Comparison of ENCODE assay signal across 18 mouse cellular contexts in the genomic region with DNA sequence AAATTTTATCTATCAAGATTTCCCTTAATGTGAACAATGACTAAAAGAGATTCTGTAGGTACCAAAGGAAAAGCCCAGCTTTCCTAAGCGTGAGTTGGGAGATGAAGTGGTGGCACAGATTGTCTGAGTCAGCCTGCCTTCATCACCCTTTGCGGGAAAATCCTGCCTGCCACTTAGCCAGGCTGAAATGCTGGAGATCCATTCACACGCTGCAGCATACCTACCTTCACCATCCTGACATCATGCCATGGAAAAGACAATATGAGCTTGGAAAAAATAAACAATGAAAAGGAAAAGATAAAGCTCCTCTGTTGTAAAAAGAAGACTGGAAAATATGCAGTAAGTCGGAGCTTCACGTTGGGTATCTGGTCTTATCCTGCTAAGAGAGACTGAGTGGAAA.
"Had no signal": no experiment of that assay in that cellular context is flagged by ENCODE, and none has a peak within 500 bp of the region (broad histone marks: within the 10 kb centered on the region; RNA-seq: fewer than 3 reads in every experiment).

No protein-coding gene starts in this region.

- H3K4me1 ChIP-seq: midbrain, embryonic 12.5 days; midbrain, embryonic 15.5 days; neural tube, embryonic 12.5 days; neural tube, embryonic 15.5 days had no signal

- H3K27ac ChIP-seq: liver, embryonic 14.5 days; macrophage; midbrain, embryonic 12.5 days; midbrain, embryonic 15.5 days; neural tube, embryonic 12.5 days; neural tube, embryonic 15.5 days; stomach, postnatal 0 days had no signal

- DNase-seq: kidney, postnatal 10 days; kidney, postnatal 4 days; liver, postnatal 0 days; lung, embryonic 14.5 days; right cerebral cortex, adult 18-20 months; right cerebral cortex, postnatal 14 days; right cerebral cortex, postnatal 4 days; thymus, adult 2 months; thymus, postnatal 14 days; thymus, postnatal 4 days had no signal

- H3K27me3 ChIP-seq: midbrain, embryonic 12.5 days; midbrain, embryonic 15.5 days; neural tube, embryonic 12.5 days; neural tube, embryonic 15.5 days had no signal

- H3K4me2 ChIP-seq: liver, embryonic 11.5 days; lung, embryonic 14.5 days; midbrain, embryonic 12.5 days; midbrain, embryonic 15.5 days; neural tube, embryonic 12.5 days; neural tube, embryonic 15.5 days had no signal

- H3K36me3 ChIP-seq: midbrain, embryonic 12.5 days; midbrain, embryonic 15.5 days; neural tube, embryonic 12.5 days; neural tube, embryonic 15.5 days had no signal

- H3K4me3 ChIP-seq: midbrain, embryonic 12.5 days; midbrain, embryonic 15.5 days; neural tube, embryonic 12.5 days; neural tube, embryonic 15.5 days had no signal

- ATAC-seq: liver, postnatal 0 days; midbrain, embryonic 15.5 days had no signal

- H3K9ac ChIP-seq: liver, embryonic 14.5 days; liver, postnatal 0 days; lung, embryonic 14.5 days; midbrain, embryonic 12.5 days; midbrain, embryonic 15.5 days; neural tube, embryonic 12.5 days; neural tube, embryonic 15.5 days had no signal

- H3K9me3 ChIP-seq: midbrain, embryonic 12.5 days; midbrain, embryonic 15.5 days; neural tube, embryonic 12.5 days; neural tube, embryonic 15.5 days had no signal
